Mouse (Mus musculus) liver, adult 2 months (tissue): ENCODE data around the gene Ptprg.

Experiments
- CTCF ChIP-seq: fragments of 200-500 bp; IDR thresholded peaks from 2 replicates; pipeline ENCODE4 v1.5.1; 2011; ENCODE audit warnings: low read depth, low read length, control low read depth
- POLR2A ChIP-seq: fragments of 200-500 bp; IDR thresholded peaks from 2 replicates; pipeline ENCODE4 v1.6.1; 2011; ENCODE audit warnings: low read length, control low read depth; ENCODE audit not compliant: insufficient read depth; ENCODE audit errors: extremely low read depth

GRCm38 (mm10) chr14:12104297-12105155 is 551.2 kb downstream of the Ptprg start:
- TF ChIP-seq CTCF (no peak), POLR2A (no peak)
